Mouse (Mus musculus) neural tube, embryonic 10.5 days (tissue): Measurements from ENCODE around the gene Gm2888.
"Not testable (repeated sequence)": the region's sequence is repeated elsewhere in the genome, so short reads cannot be mapped to it uniquely, and the experiment has no call there.

ENCODE experiments used
- DNase-seq: peaks from one replicate; pipeline ENCODE4 v3.0.0-alpha.2; 2017; ENCODE audit warnings: low spot score; ENCODE audit errors: extremely low spot score

Gene Gm2888

DNA sequence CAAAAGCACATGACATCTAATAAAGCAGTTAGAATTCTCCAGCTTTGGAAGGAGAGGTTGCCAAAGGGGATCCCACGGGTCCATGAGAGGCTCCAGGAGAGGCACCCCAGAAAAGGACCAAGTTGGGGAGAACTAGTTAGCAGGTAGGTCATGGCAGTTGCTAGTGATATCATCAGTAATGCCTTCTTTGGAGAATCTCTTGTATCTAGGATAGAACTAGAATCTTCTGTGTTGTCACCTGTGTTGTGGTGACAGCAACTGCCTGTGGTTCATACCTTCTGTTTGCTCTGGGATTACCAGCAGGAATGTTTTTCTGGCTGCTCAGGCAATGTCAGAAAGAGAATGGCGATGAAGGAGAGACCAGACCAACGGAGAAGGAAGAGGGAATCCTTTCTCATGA is at the start of gene Gm2888:
Gm2888 (plus strand) TSS at position 301 of the 400 bp plus-strand sequence.
- not testable (repeated sequence) for DNase-seq

GRCm38 (mm10) chr14:3048727-3049512 is 19.1 kb downstream of the Gm2888 start, which contains the start of gene Gm2897:
TSS of gene Gm2897 (plus strand) at chr14:3049285.
- peak; percentile 60 for DNase-seq

DNA sequence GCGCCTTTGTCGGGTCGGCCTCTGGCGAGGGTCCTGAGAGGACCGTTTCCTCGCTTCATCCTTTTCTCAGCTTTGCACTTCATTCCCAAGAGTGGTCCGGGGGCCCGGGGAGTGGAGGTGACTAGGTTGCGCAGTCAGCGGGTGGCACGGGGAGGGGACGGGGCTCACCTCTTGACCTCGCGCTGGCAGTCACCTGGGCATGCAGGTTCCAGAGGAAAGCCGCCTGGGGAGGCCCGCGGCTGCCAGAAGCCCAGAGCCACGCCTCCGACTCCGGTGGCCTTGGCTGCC is 19.7 kb downstream of the Gm2888 start:
- peak; percentile 51 for DNase-seq

GRCm38 (mm10) chr14:3050087-3050486 is 20.3 kb downstream of the Gm2888 start:
- not testable (repeated sequence) for DNase-seq
